Mouse (Mus musculus) lung, adult 10 weeks (tissue): ENCODE data around the gene Mllt6. TPM values are rescaled to one million over a fixed set of nuclear protein-coding genes. Genes with fewer than 3 reads are reported as not detected.

Source experiments
- polyA plus RNA-seq: library from polyadenylated mRNA; stranded (reverse); fragments of 350-450 nt; fragmentation: Illumina TruSeq; extraction: RNeasy Lipid Tissue Mini Kit (QIAGEN cat#74804); gene quantifications from one replicate; pipeline ENCODE4 v1.2.3, GENCODE M21; 2014; ENCODE audit warnings: low read depth, low replicate concordance; ENCODE audit not compliant: insufficient read depth

Mllt6 gene
- polyA plus RNA-seq = 18.8 TPM

DNA sequence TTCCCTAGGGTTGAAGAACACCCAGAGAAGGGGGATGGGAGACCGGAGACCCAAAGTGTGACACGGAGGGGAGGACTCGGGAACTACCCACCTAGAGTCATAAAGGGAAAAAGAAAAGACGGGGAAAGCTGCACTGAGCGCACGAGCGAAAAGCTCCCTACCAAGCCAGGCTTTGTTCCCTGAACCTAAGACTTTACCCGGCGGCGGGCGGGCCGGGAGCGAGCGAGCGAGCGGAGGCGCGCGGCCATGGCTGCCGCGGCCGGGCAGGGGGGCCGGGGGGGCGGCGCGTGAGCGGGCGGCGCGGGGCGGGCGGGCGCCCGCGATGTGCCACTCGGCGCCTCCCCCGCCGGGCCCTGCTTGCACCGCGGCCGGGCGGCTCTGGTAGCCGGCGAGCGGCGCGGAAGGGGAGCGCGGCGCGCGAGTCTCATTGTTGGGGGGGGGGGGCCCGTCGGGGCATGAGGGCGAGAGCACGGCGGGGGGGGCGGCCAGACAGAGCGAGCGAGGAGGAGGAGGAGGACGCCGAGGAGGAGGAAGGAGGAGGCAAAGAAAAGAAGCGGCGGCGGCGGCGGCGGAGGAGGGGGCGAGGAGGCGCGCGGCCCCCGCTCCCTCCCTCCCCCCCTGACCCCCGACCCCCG, at the start of gene Mllt6:
Gene Mllt6 (plus strand): TSS at position 522 of the 635 bp plus-strand sequence.

DNA sequence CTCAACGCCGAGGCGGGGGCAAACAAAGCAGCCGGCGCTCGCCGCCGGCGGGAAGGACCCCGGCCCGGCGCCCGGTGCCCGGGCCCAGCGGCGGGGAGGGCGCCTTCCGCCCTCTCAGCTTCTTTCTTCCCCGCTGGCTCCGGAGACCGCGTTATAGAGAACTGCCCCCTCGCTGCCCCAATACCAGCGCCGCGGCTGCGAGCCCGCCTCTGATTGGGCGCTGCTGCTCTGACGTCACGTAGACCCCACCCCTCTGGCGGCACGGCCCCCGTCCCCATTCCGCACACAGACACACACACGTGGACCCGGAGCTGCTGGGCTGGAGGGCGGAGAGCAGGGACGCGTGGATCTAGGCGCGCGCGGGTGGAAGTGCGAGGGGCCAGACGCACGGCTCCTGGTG, 33.6 kb upstream of the Mllt6 start, which contains the start of gene Epop:
Gene Epop (minus strand): TSS at position 127 of the 400 bp plus-strand sequence.

DNA sequence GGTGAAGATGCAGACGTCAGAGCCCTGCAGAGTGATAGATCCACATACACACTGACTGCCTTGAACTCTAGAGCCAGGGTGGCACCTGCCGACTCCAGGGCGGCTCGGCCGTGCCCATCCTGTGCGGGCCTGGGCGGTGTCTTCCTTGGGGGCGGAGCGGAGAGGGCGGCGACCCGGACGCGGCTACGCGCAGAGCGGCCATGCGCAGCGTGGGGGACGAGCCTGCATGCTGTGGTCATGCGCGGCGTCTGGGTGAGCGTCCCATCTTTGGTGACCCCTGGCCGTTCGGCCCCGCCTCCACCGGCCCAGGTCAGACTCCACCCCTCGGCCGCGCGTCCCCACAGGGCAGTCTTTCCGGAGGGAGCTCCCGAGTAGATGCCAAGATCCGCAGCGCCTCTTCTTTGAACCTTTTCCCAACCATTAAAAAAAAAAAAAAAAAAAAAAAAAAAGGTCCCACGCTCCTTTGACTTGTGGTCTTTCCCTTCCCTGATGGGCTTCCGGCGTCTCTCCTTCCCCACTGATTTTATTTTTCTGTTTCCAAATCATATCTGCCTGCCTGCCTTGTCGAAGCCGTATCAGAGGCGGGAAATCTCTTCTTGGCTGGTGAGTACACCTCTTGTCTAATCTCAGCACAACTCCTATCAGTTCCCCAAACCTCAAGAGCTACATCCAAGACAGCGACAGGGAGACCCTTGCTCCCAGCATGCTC, 22.6 kb downstream of the Mllt6 start, which contains the start of gene Cisd3:
Gene Cisd3 (plus strand): TSS at position 214 of the 709 bp plus-strand sequence.

DNA sequence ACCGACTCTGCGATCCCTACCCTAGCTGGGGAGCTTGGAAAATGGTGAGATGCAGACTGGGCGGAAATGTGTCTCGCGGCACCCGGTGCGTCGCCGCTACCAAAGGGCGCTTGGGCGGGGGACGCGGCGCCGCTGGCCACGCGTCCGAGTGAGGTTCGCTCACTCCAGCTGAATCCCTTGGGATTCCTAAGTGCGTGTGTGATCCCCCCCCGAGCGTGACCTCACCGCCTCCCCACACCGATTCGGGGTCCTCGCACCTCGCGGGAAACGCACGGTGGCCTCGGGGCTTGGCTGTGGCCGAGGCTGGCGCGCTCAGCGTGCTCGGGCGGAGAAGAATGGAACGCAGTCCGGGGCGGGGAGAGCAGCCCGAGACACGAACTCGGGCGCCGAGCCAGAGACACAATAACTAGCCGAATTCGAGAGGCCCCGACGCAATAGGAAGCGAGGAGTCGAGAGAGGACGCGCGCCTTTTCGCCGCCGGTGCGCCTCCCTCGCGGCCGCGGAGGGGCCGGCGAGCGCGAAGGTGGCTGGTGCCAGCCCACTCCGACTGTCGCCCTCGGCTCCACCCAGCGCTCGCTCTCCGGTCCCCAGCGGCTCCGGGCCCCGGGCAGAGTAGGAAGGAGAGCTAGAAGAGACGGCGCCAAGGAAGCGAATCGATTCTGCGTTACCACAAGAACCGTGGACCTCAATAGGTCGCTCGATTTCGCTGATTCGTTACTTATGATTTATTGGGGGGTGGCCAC, 37.0 kb downstream of the Mllt6 start, which contains the start of gene Pcgf2:
Gene Pcgf2 (minus strand): TSS at position 495 of the 743 bp plus-strand sequence.

DNA sequence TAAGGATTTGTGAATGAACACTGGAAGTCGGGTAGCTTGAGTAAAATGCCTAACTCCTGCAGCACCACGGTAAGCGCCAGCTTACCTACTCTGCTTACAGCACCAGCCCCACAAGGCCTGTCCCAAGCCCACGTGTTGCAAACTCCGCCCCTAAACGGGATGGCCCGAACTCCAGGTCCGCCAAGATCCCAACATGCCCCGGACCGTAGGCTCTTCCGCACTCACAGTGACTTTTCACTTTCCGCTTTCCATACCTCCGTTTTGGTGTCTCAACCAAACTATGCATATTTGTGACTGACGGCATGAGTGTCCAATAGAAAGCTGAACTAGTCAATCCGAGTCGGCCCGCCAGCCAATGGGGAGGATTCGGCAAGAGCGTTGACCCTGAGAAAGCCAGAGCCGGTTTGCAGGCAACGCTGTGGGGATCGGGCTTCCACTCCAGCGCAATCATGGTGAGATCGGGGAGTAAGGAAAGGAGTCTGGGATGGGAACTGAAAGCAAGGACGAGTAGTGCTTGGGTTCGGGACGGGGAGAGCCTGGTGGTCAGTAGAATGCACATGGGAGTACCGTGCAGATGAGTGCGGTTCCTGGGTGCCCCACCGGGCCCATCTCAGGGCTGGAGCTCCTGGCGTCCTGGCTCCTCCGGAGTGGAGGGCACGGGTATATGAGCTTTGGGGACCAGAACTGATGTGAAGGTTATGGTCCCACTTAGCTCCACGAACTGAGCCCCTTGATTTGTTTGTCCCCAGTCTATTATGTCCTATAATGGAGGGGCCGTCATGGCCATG, 40.0 kb downstream of the Mllt6 start, which contains the start of gene Psmb3:
Gene Psmb3 (plus strand): TSS at position 361 of the 788 bp plus-strand sequence.

Other genes starting within 250 kb of the Mllt6 start
- 23.8 TPM for gene Arhgap23, start 247.9 kb upstream of the Mllt6 start, polyA plus RNA-seq
- not detected for gene 4933428G20Rik, start 163.1 kb upstream of the Mllt6 start, polyA plus RNA-seq
- 1.5 TPM for gene Srcin1, start 87.2 kb upstream of the Mllt6 start, polyA plus RNA-seq
- gene Epop, start 33.7 kb upstream of the Mllt6 start, polyA plus RNA-seq = 3.0 TPM
- 46.0 TPM for gene Cisd3, start 22.4 kb downstream of the Mllt6 start, polyA plus RNA-seq
- 12.3 TPM for gene Pcgf2, start 37.1 kb downstream of the Mllt6 start, polyA plus RNA-seq
- 212 TPM for gene Psmb3, start 40.0 kb downstream of the Mllt6 start, polyA plus RNA-seq
- gene Pip4k2b, start 81.3 kb downstream of the Mllt6 start, polyA plus RNA-seq = 8.3 TPM
- gene Cwc25, start 103.1 kb downstream of the Mllt6 start, polyA plus RNA-seq = 7.0 TPM
- gene 1700001P01Rik, start 112.5 kb downstream of the Mllt6 start, polyA plus RNA-seq = not detected
- 974 TPM for gene Rpl23, start 119.0 kb downstream of the Mllt6 start, polyA plus RNA-seq
- 63.9 TPM for gene Lasp1, start 135.6 kb downstream of the Mllt6 start, polyA plus RNA-seq
- gene B230217C12Rik, start 177.4 kb downstream of the Mllt6 start, polyA plus RNA-seq = 2.6 TPM
- gene Fbxo47, start 220.7 kb downstream of the Mllt6 start, polyA plus RNA-seq = not detected